23 mouse cellular contexts compared by ENCODE assay signal in the genomic region with DNA sequence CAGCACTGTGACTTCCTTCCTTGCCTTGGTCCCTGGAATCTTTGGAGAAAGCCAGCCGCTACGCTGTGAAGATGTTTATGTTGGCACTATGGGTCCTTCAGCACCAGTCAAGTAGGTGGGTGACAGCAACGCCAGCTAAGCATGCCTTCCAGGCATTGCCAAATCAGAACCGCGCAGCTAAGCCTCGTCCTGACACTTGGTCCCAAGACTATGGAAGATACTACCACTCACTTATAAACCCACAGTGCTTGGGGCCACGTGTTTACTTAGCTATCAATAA.
DNase-seq lines count a peak whose midpoint lies in the region; ATAC-seq lines count a peak whose summit lies in the region.
"Had no signal": no experiment of that assay in that cellular context is flagged by ENCODE, and none has a peak within 500 bp of the region (broad histone marks: within the 10 kb centered on the region; RNA-seq: fewer than 3 reads in every experiment).

No protein-coding gene starts in this region.

- no peak overlapping the region for H3K27ac ChIP-seq in forebrain, embryonic 15.5 days (replicated peaks)
- no peak overlapping the region for H3K27ac ChIP-seq in forebrain, embryonic 14.5 days (ENCODE audit: low read depth, low read length)
- H3K27ac ChIP-seq in heart, embryonic 14.5 days (replicated peaks in 1 of 2; ENCODE audit: control insufficient read depth in 1 of 2, insufficient read depth in 1 of 2, low read depth in 2 of 2, low read length in 2 of 2), result no peak overlapping the region
- H3K27ac ChIP-seq in lung, embryonic 16.5 days (ENCODE audit: low read length), result no peak overlapping the region
- H3K27ac ChIP-seq in brown adipose tissue, adult 24 weeks (replicated peaks; ENCODE audit: low read depth, low read length), result no peak overlapping the region
- H3K27ac ChIP-seq: left cerebral cortex, adult 2 months; macrophage; midbrain, embryonic 12.5 days; stomach, embryonic 15.5 days had no signal

- H3K9ac ChIP-seq in forebrain, embryonic 15.5 days (replicated peaks), result no peak overlapping the region
- H3K9ac ChIP-seq in forebrain, embryonic 14.5 days (ENCODE audit: low read length), result no peak overlapping the region
- no peak overlapping the region for H3K9ac ChIP-seq in heart, embryonic 14.5 days (ENCODE audit: low read length)
- no peak overlapping the region for H3K9ac ChIP-seq in lung, embryonic 16.5 days (ENCODE audit: low read length)
- H3K9ac ChIP-seq: midbrain, embryonic 12.5 days; stomach, embryonic 15.5 days had no signal

- 69% methylated on average over 7 of the region's 7 CpGs for WGBS in forebrain, embryonic 15.5 days
- 78% methylated on average over 7 of the region's 7 CpGs for WGBS in forebrain, embryonic 14.5 days
- 68% methylated on average over 7 of the region's 7 CpGs for WGBS in heart, embryonic 14.5 days
- WGBS in lung, embryonic 16.5 days, result 28% methylated on average over 7 of the region's 7 CpGs

- H3K9me3 ChIP-seq in forebrain, embryonic 15.5 days, result no peaks in the 10 kb centered on the region
- H3K9me3 ChIP-seq in forebrain, embryonic 14.5 days (replicated peaks; ENCODE audit: control insufficient read depth, low read length), result no peaks in the 10 kb centered on the region
- H3K9me3 ChIP-seq in heart, embryonic 14.5 days (ENCODE audit: control insufficient read depth, low read length), result no peaks in the 10 kb centered on the region
- H3K9me3 ChIP-seq in lung, embryonic 16.5 days (ENCODE audit: control insufficient read depth, low read length), result no peaks in the 10 kb centered on the region
- H3K9me3 ChIP-seq: midbrain, embryonic 12.5 days; stomach, embryonic 15.5 days had no signal

- H3K27me3 ChIP-seq in forebrain, embryonic 15.5 days, result no peaks in the 10 kb centered on the region; the same call in 1 of the 2 replicates
- H3K27me3 ChIP-seq in forebrain, embryonic 14.5 days (replicated peaks; ENCODE audit: control insufficient read depth, insufficient read depth, low read length), result no peaks in the 10 kb centered on the region
- no peaks in the 10 kb centered on the region for H3K27me3 ChIP-seq in heart, embryonic 14.5 days (ENCODE audit: control insufficient read depth, insufficient read depth, low read length)
- H3K27me3 ChIP-seq in lung, embryonic 16.5 days (ENCODE audit: control insufficient read depth, insufficient read depth, low read depth, low read length), result no peaks in the 10 kb centered on the region
- H3K27me3 ChIP-seq: stomach, embryonic 15.5 days had no signal

- no peaks in the 10 kb centered on the region for H3K36me3 ChIP-seq in forebrain, embryonic 15.5 days
- no peaks in the 10 kb centered on the region for H3K36me3 ChIP-seq in forebrain, embryonic 14.5 days (ENCODE audit: control insufficient read depth, insufficient read depth, low read length)
- H3K36me3 ChIP-seq in heart, embryonic 14.5 days (ENCODE audit: control insufficient read depth, insufficient read depth, low read length), result no peaks in the 10 kb centered on the region
- H3K36me3 ChIP-seq in lung, embryonic 16.5 days (ENCODE audit: control insufficient read depth, insufficient read depth, low read length), result no peaks in the 10 kb centered on the region
- H3K36me3 ChIP-seq: midbrain, embryonic 12.5 days; stomach, embryonic 15.5 days had no signal

- H3K4me2 ChIP-seq in forebrain, embryonic 15.5 days (replicated peaks), result no peak overlapping the region
- H3K4me2 ChIP-seq in forebrain, embryonic 14.5 days (ENCODE audit: low read length), result no peak overlapping the region
- peak overlapping the region; percentile 2; the same call in 1 of the 2 replicates for H3K4me2 ChIP-seq in heart, embryonic 14.5 days (ENCODE audit: low read length)
- H3K4me2 ChIP-seq in lung, embryonic 16.5 days (ENCODE audit: low read depth, low read length), result no peak overlapping the region
- H3K4me2 ChIP-seq: midbrain, embryonic 12.5 days; stomach, embryonic 15.5 days had no signal

- DNase-seq in forebrain, embryonic 14.5 days (ENCODE audit: low spot score), result no peak
- no peak for DNase-seq in heart, postnatal 36 days
- no peak for DNase-seq in lung, postnatal 25 days (ENCODE audit: low spot score)
- no peak for DNase-seq in urinary bladder, postnatal 14 days (ENCODE audit: low spot score)
- DNase-seq: adrenal gland, postnatal 36 days; cerebellum, adult 18-20 months; cerebellum, postnatal 25 days; embryo, embryonic 11 days; heart, adult 18-20 months; layer of hippocampus, adult 9-11 months; left cerebral cortex, postnatal 4 days; liver; right cerebral cortex, postnatal 25 days; thymus, adult 2 months had no signal

- H3K4me3 ChIP-seq in forebrain, embryonic 15.5 days, result no peak overlapping the region
- H3K4me3 ChIP-seq in forebrain, embryonic 14.5 days (ENCODE audit: low read depth, low read length), result no peak overlapping the region
- H3K4me3 ChIP-seq in heart, embryonic 14.5 days (ENCODE audit: control insufficient read depth in 1 of 2, insufficient read depth in 1 of 2, low read depth in 1 of 2, low read length in 2 of 2), result no peak overlapping the region
- H3K4me3 ChIP-seq in lung, embryonic 16.5 days (ENCODE audit: low read length), result no peak overlapping the region
- H3K4me3 ChIP-seq in brown adipose tissue, adult 24 weeks (ENCODE audit: insufficient read depth, low read depth, low read length), result peak overlapping the region; percentile 9; the same call in 1 of the 2 replicates
- H3K4me3 ChIP-seq: left cerebral cortex, adult 2 months; midbrain, embryonic 12.5 days; stomach, embryonic 15.5 days had no signal

- peaks cover 22% of the 10 kb centered on the region for H3K4me1 ChIP-seq in forebrain, embryonic 15.5 days
- peaks cover 12% of the 10 kb centered on the region for H3K4me1 ChIP-seq in forebrain, embryonic 14.5 days (ENCODE audit: control insufficient read depth, insufficient read depth, low read length)
- peaks cover 12 to 17% of the 10 kb centered on the region in 2 experiments for H3K4me1 ChIP-seq in heart, embryonic 14.5 days (ENCODE audit: control insufficient read depth in 2 of 2, insufficient read depth in 2 of 2, low read length in 2 of 2)
- H3K4me1 ChIP-seq in lung, embryonic 16.5 days (replicated peaks; ENCODE audit: control insufficient read depth, insufficient read depth, low read length), result peaks cover 31% of the 10 kb centered on the region
- peaks cover 5% of the 10 kb centered on the region; the same call in 1 of the 2 replicates for H3K4me1 ChIP-seq in brown adipose tissue, adult 24 weeks (ENCODE audit: control insufficient read depth, insufficient read depth, insufficient read length, low read length)

- ATAC-seq in forebrain, embryonic 15.5 days (replicated peaks), result peak; percentile 41; the same call in 1 of the 2 replicates
- ATAC-seq in forebrain, embryonic 14.5 days, result no peak
- ATAC-seq in heart, embryonic 14.5 days (ENCODE audit: insufficient number of reproducible peaks, insufficient read depth, low FRiP score, low read depth), result no peak; the same call in 1 of the 2 replicates
- peak; percentile 52 for ATAC-seq in lung, embryonic 16.5 days (ENCODE audit: low read depth)
- ATAC-seq: intestine, embryonic 16.5 days had no signal

- intact Hi-C loops in heart, postnatal 36 days (cut with DNase I), result no loop called here

Comparison
In these comparisons a context has a peak if more than half of its experiments do, and no peak if none do; other contexts are left out.
1. ATAC-seq: peak in forebrain, embryonic 15.5 days (single experiment) and lung, embryonic 16.5 days (single experiment); none in forebrain, embryonic 14.5 days (single experiment) and heart, embryonic 14.5 days (single experiment).